Comparison of ENCODE assay signal across 8 mouse cellular contexts in genomic region chr3:36531979-36532542, GRCm38 (mm10). TPM values are rescaled to one million over a fixed set of nuclear protein-coding genes. Genes with fewer than 3 reads are reported as not detected.
DNase-seq lines count a peak whose midpoint lies in the region; ATAC-seq and TF ChIP-seq lines count a peak whose summit lies in the region.

No protein-coding gene starts in this region.

- H3K36me3 ChIP-seq in lung, embryonic 14.5 days (ENCODE audit: insufficient read depth): no peaks in the 10 kb centered on the region
- no peaks in the 10 kb centered on the region for H3K36me3 ChIP-seq in embryonic facial prominence, embryonic 15.5 days
- H3K36me3 ChIP-seq in limb, embryonic 12.5 days: no peaks in the 10 kb centered on the region
- no peaks in the 10 kb centered on the region for H3K36me3 ChIP-seq in neural tube, embryonic 15.5 days

- peak overlapping the region; percentile 41 for H3K9ac ChIP-seq in lung, embryonic 14.5 days
- H3K9ac ChIP-seq in embryonic facial prominence, embryonic 15.5 days: no peak overlapping the region
- peak overlapping the region; percentile 42 for H3K9ac ChIP-seq in limb, embryonic 12.5 days (replicated peaks)
- no peak overlapping the region for H3K9ac ChIP-seq in neural tube, embryonic 15.5 days (replicated peaks)

- no peak for TF ChIP-seq CTCF in lung, embryonic 14.5 days (IDR thresholded peaks at IDR 0.05; ENCODE audit: low read depth)

- H3K27ac ChIP-seq in lung, embryonic 14.5 days (ENCODE audit: low read depth): no peak overlapping the region
- no peak overlapping the region for H3K27ac ChIP-seq in embryonic facial prominence, embryonic 15.5 days (replicated peaks)
- H3K27ac ChIP-seq in limb, embryonic 12.5 days: no peak overlapping the region
- H3K27ac ChIP-seq in neural tube, embryonic 15.5 days (replicated peaks): no peak overlapping the region

- H3K4me2 ChIP-seq in lung, embryonic 14.5 days: peak overlapping the region; percentile 56
- H3K4me2 ChIP-seq in embryonic facial prominence, embryonic 15.5 days (replicated peaks): peak overlapping the region; percentile 42
- peak overlapping the region; percentile 63 for H3K4me2 ChIP-seq in limb, embryonic 12.5 days
- H3K4me2 ChIP-seq in neural tube, embryonic 15.5 days: peak overlapping the region; percentile 55

- peak overlapping the region; percentile 30 for H3K4me3 ChIP-seq in lung, embryonic 14.5 days (ENCODE audit: low read depth, low read length)
- H3K4me3 ChIP-seq in embryonic facial prominence, embryonic 15.5 days (replicated peaks): peak overlapping the region; percentile 27
- H3K4me3 ChIP-seq in limb, embryonic 12.5 days (replicated peaks): peak overlapping the region; percentile 37
- peak overlapping the region; percentile 23 for H3K4me3 ChIP-seq in neural tube, embryonic 15.5 days (replicated peaks)

- intact Hi-C loops in left cerebral cortex, postnatal 4 days (cut with DNase I): no loop called here

- H3K9me3 ChIP-seq in lung, embryonic 14.5 days (ENCODE audit: low read depth, low read length): no peaks in the 10 kb centered on the region
- no peaks in the 10 kb centered on the region for H3K9me3 ChIP-seq in embryonic facial prominence, embryonic 15.5 days (replicated peaks)
- no peaks in the 10 kb centered on the region for H3K9me3 ChIP-seq in limb, embryonic 12.5 days
- H3K9me3 ChIP-seq in neural tube, embryonic 15.5 days (replicated peaks): no peaks in the 10 kb centered on the region

- H3K4me1 ChIP-seq in lung, embryonic 14.5 days (ENCODE audit: insufficient read depth): peaks cover 18% of the 10 kb centered on the region
- H3K4me1 ChIP-seq in embryonic facial prominence, embryonic 15.5 days: no peaks in the 10 kb centered on the region
- H3K4me1 ChIP-seq in limb, embryonic 12.5 days (replicated peaks): peaks cover 14% of the 10 kb centered on the region
- peaks cover 5% of the 10 kb centered on the region for H3K4me1 ChIP-seq in neural tube, embryonic 15.5 days

- peak; percentile 64 for DNase-seq in lung, embryonic 14.5 days
- no peak for DNase-seq in lung, postnatal 25 days (ENCODE audit: low spot score)
- DNase-seq in thymus, postnatal 36 days: no peak
- no peak for DNase-seq in left cerebral cortex, postnatal 4 days
- DNase-seq in cerebellum, adult 11 months: no peak

- no peak for ATAC-seq in lung, embryonic 14.5 days (ENCODE audit: insufficient read depth)
- no peak for ATAC-seq in embryonic facial prominence, embryonic 15.5 days (ENCODE audit: insufficient number of reproducible peaks, low FRiP score, low TSS enrichment, low read depth)
- ATAC-seq in limb, embryonic 12.5 days (ENCODE audit: insufficient number of reproducible peaks, insufficient read depth, low FRiP score, low TSS enrichment, low read depth): 0 out of 2 replicates have a peak, but pooled peaks have one; percentile 20
- peak; percentile 69; the same call in 1 of the 2 replicates for ATAC-seq in neural tube, embryonic 15.5 days (ENCODE audit: low FRiP score)

- H3K27me3 ChIP-seq in lung, embryonic 14.5 days (ENCODE audit: insufficient read depth, low read length): no peaks in the 10 kb centered on the region
- peaks cover 15% of the 10 kb centered on the region for H3K27me3 ChIP-seq in embryonic facial prominence, embryonic 15.5 days
- H3K27me3 ChIP-seq in limb, embryonic 12.5 days: peaks cover 11% of the 10 kb centered on the region; the same call in 1 of the 2 replicates
- no peaks in the 10 kb centered on the region for H3K27me3 ChIP-seq in neural tube, embryonic 15.5 days (replicated peaks)

- WGBS in lung, embryonic 14.5 days: 2% methylated on average over 18 of the region's 18 CpGs
- WGBS in embryonic facial prominence, embryonic 15.5 days: 11% methylated on average over 18 of the region's 18 CpGs
- WGBS in limb, embryonic 12.5 days: 8% methylated on average over 18 of the region's 18 CpGs
- WGBS in neural tube, embryonic 15.5 days: 9% methylated on average over 18 of the region's 18 CpGs

RNA-seq across cellular contexts. Expression of gene Gm11549, which starts 10.4 kb away (rescaled TPM):
- 0.12 and 0.16 TPM in 2 replicates for polyA plus RNA-seq in lung, embryonic 14.5 days (2014; fragmentation: Nextera tagmentation; extraction: Ambion mirVana)
- 0.05 TPM in 1 of 2 replicates, not detected in the other for polyA plus RNA-seq in embryonic facial prominence, embryonic 15.5 days (2015; fragmentation: Nextera tagmentation; extraction: Ambion mirVana)
- 0.23 TPM in 1 of 2 replicates, not detected in the other for polyA plus RNA-seq in limb, embryonic 12.5 days (2016; fragmentation: Nextera tagmentation; extraction: Ambion mirVana)
- polyA plus RNA-seq in neural tube, embryonic 15.5 days (2015; fragmentation: Nextera tagmentation; extraction: Ambion mirVana): 1.0 and 1.2 TPM in 2 replicates
- total RNA-seq in left cerebral cortex, postnatal 4 days (2021): 1 to 10 TPM; 1.5 to 2.6 TPM

RNA-seq across cellular contexts. Expression of gene Exosc9, which starts 20.3 kb away (rescaled TPM):
- 64.4 and 72.3 TPM in 2 replicates for polyA plus RNA-seq in lung, embryonic 14.5 days (2014; fragmentation: Nextera tagmentation; extraction: Ambion mirVana)
- polyA plus RNA-seq in embryonic facial prominence, embryonic 15.5 days (2015; fragmentation: Nextera tagmentation; extraction: Ambion mirVana): 50.1 and 56.1 TPM in 2 replicates
- 65.9 and 69.9 TPM in 2 replicates for polyA plus RNA-seq in limb, embryonic 12.5 days (2016; fragmentation: Nextera tagmentation; extraction: Ambion mirVana)
- polyA plus RNA-seq in neural tube, embryonic 15.5 days (2015; fragmentation: Nextera tagmentation; extraction: Ambion mirVana): 74.0 and 78.9 TPM in 2 replicates
- 10 to 100 TPM; 49.9 to 51.9 TPM for total RNA-seq in left cerebral cortex, postnatal 4 days (2021)

RNA-seq across cellular contexts. Expression of gene Ccna2, which starts 39.9 kb away (rescaled TPM):
- polyA plus RNA-seq in lung, embryonic 14.5 days (2014; fragmentation: Nextera tagmentation; extraction: Ambion mirVana): 281 and 285 TPM in 2 replicates
- 133 and 135 TPM in 2 replicates for polyA plus RNA-seq in embryonic facial prominence, embryonic 15.5 days (2015; fragmentation: Nextera tagmentation; extraction: Ambion mirVana)
- polyA plus RNA-seq in limb, embryonic 12.5 days (2016; fragmentation: Nextera tagmentation; extraction: Ambion mirVana): 193 and 203 TPM in 2 replicates
- 21.2 and 50.7 TPM in 2 replicates for polyA plus RNA-seq in neural tube, embryonic 15.5 days (2015; fragmentation: Nextera tagmentation; extraction: Ambion mirVana)
- 10 to 100 TPM; 12.1 to 14.8 TPM for total RNA-seq in left cerebral cortex, postnatal 4 days (2021)

RNA-seq across cellular contexts. Expression of gene 1810062G17Rik, which starts 56.3 kb away (rescaled TPM):
- 3.3 TPM in 2 replicates for polyA plus RNA-seq in lung, embryonic 14.5 days (2014; fragmentation: Nextera tagmentation; extraction: Ambion mirVana)
- polyA plus RNA-seq in embryonic facial prominence, embryonic 15.5 days (2015; fragmentation: Nextera tagmentation; extraction: Ambion mirVana): 2.7 and 3.0 TPM in 2 replicates
- 1.0 and 1.2 TPM in 2 replicates for polyA plus RNA-seq in limb, embryonic 12.5 days (2016; fragmentation: Nextera tagmentation; extraction: Ambion mirVana)
- polyA plus RNA-seq in neural tube, embryonic 15.5 days (2015; fragmentation: Nextera tagmentation; extraction: Ambion mirVana): 0.41 and 0.56 TPM in 2 replicates
- not detected for total RNA-seq in left cerebral cortex, postnatal 4 days (2021)

RNA-seq across cellular contexts. Expression of gene Anxa5, which starts 56.4 kb away (rescaled TPM):
- 348 and 359 TPM in 2 replicates for polyA plus RNA-seq in lung, embryonic 14.5 days (2014; fragmentation: Nextera tagmentation; extraction: Ambion mirVana)
- polyA plus RNA-seq in embryonic facial prominence, embryonic 15.5 days (2015; fragmentation: Nextera tagmentation; extraction: Ambion mirVana): 530 and 536 TPM in 2 replicates
- 139 and 162 TPM in 2 replicates for polyA plus RNA-seq in limb, embryonic 12.5 days (2016; fragmentation: Nextera tagmentation; extraction: Ambion mirVana)
- 111 and 182 TPM in 2 replicates for polyA plus RNA-seq in neural tube, embryonic 15.5 days (2015; fragmentation: Nextera tagmentation; extraction: Ambion mirVana)
- total RNA-seq in left cerebral cortex, postnatal 4 days (2021): 10 to 100 TPM; 32.3 to 33.1 TPM

Comparison
In these comparisons a context has a peak if more than half of its experiments do, and no peak if none do; other contexts are left out.
1. ATAC-seq: peak in limb, embryonic 12.5 days (single experiment) and neural tube, embryonic 15.5 days (single experiment); none in lung, embryonic 14.5 days (single experiment) and embryonic facial prominence, embryonic 15.5 days (single experiment).
2. H3K9ac ChIP-seq: peak in lung, embryonic 14.5 days (single experiment) and limb, embryonic 12.5 days (single experiment); none in embryonic facial prominence, embryonic 15.5 days (single experiment) and neural tube, embryonic 15.5 days (single experiment).
3. Peak in every context shown above with its lines, with median percentiles within 50 percentile points of each other: H3K4me2 ChIP-seq and H3K4me3 ChIP-seq.